Mouse (Mus musculus) lung, postnatal 0 days (tissue): ENCODE measurements at regions not wholly inside any gene's neighbourhood (a gene's known extent, or its start where the extent isn't known, plus 50 kb on each side); places are given as distances from the start of the nearest gene placed in this dataset.

ENCODE experiments used
- CTCF ChIP-seq: IDR thresholded peaks from 2 replicates; pipeline ENCODE4 v1.5.1; 2016; ENCODE audit warnings: antibody characterized with exemption, mild to moderate bottlenecking
- EP300 ChIP-seq: IDR thresholded peaks from 2 replicates; pipeline ENCODE4 v1.6.1; 2016; ENCODE audit warnings: antibody characterized with exemption, mild to moderate bottlenecking, control low read depth

DNA sequence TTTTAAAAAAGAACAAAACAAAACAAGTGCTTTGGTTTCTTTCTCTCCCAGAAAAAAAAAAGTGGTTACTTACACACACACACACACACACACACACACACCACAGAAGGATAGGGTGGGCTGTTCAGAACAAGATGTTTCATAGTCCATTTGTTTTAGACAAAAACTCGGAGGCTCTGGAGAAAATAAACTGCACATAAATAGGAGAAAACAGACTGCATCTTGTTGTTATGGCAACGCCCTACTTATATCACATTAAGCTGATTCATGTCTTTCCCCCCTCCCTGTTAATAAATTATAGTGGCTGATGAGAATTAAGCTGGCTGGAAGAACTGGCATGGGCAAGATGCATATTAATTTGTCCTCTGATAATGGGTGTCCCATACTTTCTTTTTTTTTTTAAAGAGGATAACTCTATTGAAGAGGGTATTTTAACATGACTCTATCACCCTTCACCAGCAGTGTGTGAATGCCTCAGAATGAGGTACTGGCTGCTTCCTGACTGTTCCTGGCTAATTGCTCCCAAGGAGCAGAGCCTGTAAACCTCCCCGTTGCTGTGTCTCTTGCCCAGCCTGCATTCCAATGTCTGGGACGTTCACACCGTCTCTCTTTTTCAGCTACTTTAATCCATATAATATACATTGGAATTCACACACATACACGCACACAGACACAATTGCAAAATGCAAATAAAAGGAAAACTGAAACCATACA, 165.6 kb upstream of the Foxn2 start:
- TF ChIP-seq CTCF (no peak), EP300 (no peak)
